Mouse (Mus musculus) ovary, adult 18-20 months (tissue): ENCODE measurements at regions not wholly inside any gene's neighbourhood (a gene's known extent, or its start where the extent isn't known, plus 50 kb on each side); places are given as distances from the start of the nearest gene placed in this dataset.

Experiments used
- DNase-seq: peaks from one replicate; pipeline ENCODE4 v3.0.0; 2022; ENCODE audit warnings: low spot score, mixed read lengths

GRCm38 (mm10) chr1:69212896-69213500 lies 105.1 kb upstream of the Erbb4 start:
- DNase-seq: no peak

- DNase-seq: no peak
Observed at GRCm38 (mm10) chr1:69202745-69203144, 94.9 kb upstream of the Erbb4 start.

- no peak for DNase-seq
Observed at GRCm38 (mm10) chr1:69165202-69165601, 57.3 kb upstream of the Erbb4 start.
